8 mouse cellular contexts compared by ENCODE assay signal in genomic region chr5:23850345-23851159, GRCm38 (mm10). TPM values are rescaled to one million over a fixed set of nuclear protein-coding genes. Genes with fewer than 3 reads are reported as not detected.
DNase-seq lines count a peak whose midpoint lies in the region; ATAC-seq and TF ChIP-seq lines count a peak whose summit lies in the region.

No protein-coding gene starts in this region.

- H3K4me1 ChIP-seq in brown adipose tissue, adult 24 weeks (ENCODE audit: control insufficient read depth, insufficient read depth, insufficient read length, low read length): no peaks in the 10 kb centered on the region; the same call in 1 of the 2 replicates
- peaks cover 13% of the 10 kb centered on the region for H3K4me1 ChIP-seq in heart, embryonic 13.5 days
- no peaks in the 10 kb centered on the region for H3K4me1 ChIP-seq in kidney, postnatal 0 days (replicated peaks; ENCODE audit: insufficient read depth, low read length)
- no peaks in the 10 kb centered on the region for H3K4me1 ChIP-seq in liver, embryonic 11.5 days (replicated peaks; ENCODE audit: control insufficient read depth, insufficient read depth, low read length)

- peaks cover 36% of the 10 kb centered on the region for H3K36me3 ChIP-seq in heart, embryonic 13.5 days
- H3K36me3 ChIP-seq in kidney, postnatal 0 days (ENCODE audit: insufficient read depth, low read length): peaks cover 18% of the 10 kb centered on the region; the same call in 1 of the 2 replicates
- H3K36me3 ChIP-seq in liver, embryonic 11.5 days (ENCODE audit: control insufficient read depth, insufficient read depth, low read length): peaks cover 31% of the 10 kb centered on the region
- peaks cover 13% of the 10 kb centered on the region for H3K36me3 ChIP-seq in myocyte (ENCODE audit: control insufficient read depth, insufficient read depth)

- H3K79me2 ChIP-seq in myocyte (ENCODE audit: control insufficient read depth, insufficient read depth): peaks cover 16% of the 10 kb centered on the region

- H3K27ac ChIP-seq in brown adipose tissue, adult 24 weeks (replicated peaks; ENCODE audit: low read depth, low read length): peak overlapping the region; percentile 80
- H3K27ac ChIP-seq in heart, embryonic 13.5 days (replicated peaks): peak overlapping the region; percentile 82
- peak overlapping the region; percentile 69 for H3K27ac ChIP-seq in kidney, postnatal 0 days
- H3K27ac ChIP-seq in liver, embryonic 11.5 days (ENCODE audit: low read depth, low read length): peak overlapping the region; percentile 75

- peak overlapping the region; percentile 84 for H3K4me2 ChIP-seq in heart, embryonic 13.5 days
- peak overlapping the region; percentile 85 for H3K4me2 ChIP-seq in kidney, postnatal 0 days (ENCODE audit: low read length)
- peak overlapping the region; percentile 91 for H3K4me2 ChIP-seq in liver, embryonic 11.5 days
- peak overlapping the region; percentile 85 for H3K4me2 ChIP-seq in myocyte (ENCODE audit: low read depth)

- peak; percentile 75 for TF ChIP-seq POLR2A in myocyte (IDR thresholded peaks at IDR 0.05; ENCODE audit: insufficient read length, low read depth)

- peak; percentile 90 for DNase-seq in CD4-positive helper T cell, adult 2 months (ENCODE audit: low read depth, low spot score)
- DNase-seq in kidney, postnatal 0 days (ENCODE audit: low spot score): peak; percentile 89
- peak; percentile 92 for DNase-seq in liver, embryonic 11.5 days (ENCODE audit: low spot score)
- peak; percentile 94 to 99 for DNase-seq in spleen, postnatal 4 days (ENCODE audit: low spot score in 2 of 2)

- peak overlapping the region; percentile 97 for H3K4me3 ChIP-seq in brown adipose tissue, adult 24 weeks (ENCODE audit: insufficient read depth, low read depth, low read length)
- peak overlapping the region; percentile 92 for H3K4me3 ChIP-seq in heart, embryonic 13.5 days
- H3K4me3 ChIP-seq in kidney, postnatal 0 days (replicated peaks; ENCODE audit: low read depth, low read length): peak overlapping the region; percentile 73
- H3K4me3 ChIP-seq in liver, embryonic 11.5 days (ENCODE audit: low read depth, low read length): peak overlapping the region; percentile 95
- peak overlapping the region; percentile 69 for H3K4me3 ChIP-seq in myocyte

- H3K27me3 ChIP-seq in heart, embryonic 13.5 days (replicated peaks): no peaks in the 10 kb centered on the region
- H3K27me3 ChIP-seq in kidney, postnatal 0 days (ENCODE audit: insufficient read depth, low read length): no peaks in the 10 kb centered on the region
- H3K27me3 ChIP-seq in liver, embryonic 11.5 days (replicated peaks; ENCODE audit: control insufficient read depth, insufficient read depth, low read length): no peaks in the 10 kb centered on the region
- no peaks in the 10 kb centered on the region for H3K27me3 ChIP-seq in myocyte (ENCODE audit: control insufficient read depth, insufficient read depth, insufficient read length)

- peak; percentile 85 for TF ChIP-seq CTCF in kidney, postnatal 0 days (IDR thresholded peaks at IDR 0.05; ENCODE audit: low read depth)

- H3K9me3 ChIP-seq in heart, embryonic 13.5 days: no peaks in the 10 kb centered on the region
- H3K9me3 ChIP-seq in kidney, postnatal 0 days (replicated peaks; ENCODE audit: low read length): no peaks in the 10 kb centered on the region
- H3K9me3 ChIP-seq in liver, embryonic 11.5 days (ENCODE audit: control insufficient read depth, low read length): no peaks in the 10 kb centered on the region

- WGBS in heart, embryonic 13.5 days: under 1% methylated on average over 61 of the region's 61 CpGs
- WGBS in kidney, postnatal 0 days: under 1% methylated on average over 55 of the region's 61 CpGs
- under 1% methylated on average over 58 of the region's 61 CpGs for WGBS in liver, embryonic 11.5 days

- H3K9ac ChIP-seq in heart, embryonic 13.5 days: peak overlapping the region; percentile 94
- peak overlapping the region; percentile 75 for H3K9ac ChIP-seq in kidney, postnatal 0 days (ENCODE audit: low read depth, low read length)
- peak overlapping the region; percentile 97 for H3K9ac ChIP-seq in liver, embryonic 11.5 days (ENCODE audit: low read depth, low read length)

- ATAC-seq in erythroid progenitor cell, adult 5-6 weeks (replicated peaks; ENCODE audit: low FRiP score, poor library complexity, severe bottlenecking): peak; percentile 91
- ATAC-seq in heart, embryonic 13.5 days (ENCODE audit: extremely low read depth, insufficient number of reproducible peaks, low FRiP score, low TSS enrichment): peak; percentile 94
- peak; percentile 96 for ATAC-seq in kidney, postnatal 0 days (replicated peaks; ENCODE audit: low FRiP score, low read depth)
- peak; percentile 95 for ATAC-seq in liver, embryonic 11.5 days (replicated peaks; ENCODE audit: low FRiP score)

- peak overlapping the region; percentile 49 for H3ac ChIP-seq in myocyte (ENCODE audit: control insufficient read depth, insufficient read length)

TF ChIP-seq in myocyte, 11 proteins besides CTCF, POLR2A, EP300 and RAD21:
- TF ChIP-seq E2F4 (IDR thresholded peaks at IDR 0.05; ENCODE audit: insufficient read depth) (peak; percentile 54), REST (IDR thresholded peaks at IDR 0.05; ENCODE audit: insufficient read depth, insufficient read length) (no peak), SRF (IDR thresholded peaks at IDR 0.05; ENCODE audit: control insufficient read depth, insufficient read length, low read depth) (no peak), POLR2AphosphoS2 (IDR thresholded peaks at IDR 0.05; ENCODE audit: insufficient read length, low read depth) (peak; percentile 56), USF1 (IDR thresholded peaks at IDR 0.05; ENCODE audit: low read depth) (peak; percentile 31), TCF3 (IDR thresholded peaks at IDR 0.05; ENCODE audit: insufficient read length, low read depth) (no peak), MAX (IDR thresholded peaks at IDR 0.05; ENCODE audit: low read depth) (peak; percentile 82), MYOG (IDR thresholded peaks at IDR 0.05; ENCODE audit: control insufficient read depth in 1 of 3, insufficient read depth in 1 of 3, insufficient read length in 2 of 3, low read depth in 2 of 3) (no peak), CEBPB (IDR thresholded peaks at IDR 0.05; ENCODE audit: insufficient read depth, poor library complexity, severe bottlenecking) (no peak), TCF12 (IDR thresholded peaks at IDR 0.05; ENCODE audit: insufficient read depth, poor library complexity, severe bottlenecking) (no peak), MYOD1 (IDR thresholded peaks at IDR 0.05; ENCODE audit: control insufficient read depth in 1 of 3, insufficient read length in 2 of 3, low read depth in 2 of 3) (no peak)
TF ChIP-seq in myocyte: peak in this region for 4.

RNA-seq across cellular contexts. Expression of gene Tomm7, which starts 6.6 kb away (rescaled TPM):
- polyA plus RNA-seq in brown adipose tissue, adult 24 weeks (2012; ENCODE audit: insufficient read depth, insufficient read length, missing spikeins): 213 and 234 TPM in 2 replicates
- total RNA-seq in erythroid progenitor cell, adult 5-6 weeks (2015; ENCODE audit: low replicate concordance): 18.4 and 40.7 TPM in 2 replicates
- 34.3 and 54.9 TPM in 2 replicates for total RNA-seq in erythroid progenitor cell, adult 5-6 weeks (2017; ENCODE audit: low replicate concordance)
- polyA plus RNA-seq in heart, embryonic 13.5 days (2015; fragmentation: Nextera tagmentation; extraction: Ambion mirVana): 92.0 and 100 TPM in 2 replicates
- 121 and 137 TPM in 2 replicates for polyA plus RNA-seq in kidney, postnatal 0 days (2015; fragmentation: Nextera tagmentation; extraction: Ambion mirVana)
- 137 and 149 TPM in 2 replicates for polyA plus RNA-seq in liver, embryonic 11.5 days (2014; fragmentation: Nextera tagmentation; extraction: Ambion mirVana)
- 111 TPM for polyA plus RNA-seq in myocyte (2012; fragmentation: generic; extraction: Trizol)

Comparison
In these comparisons a context has a peak if more than half of its experiments do, and no peak if none do; other contexts are left out.
1. Peak in every context shown above with its lines: DNase-seq, ATAC-seq, H3K4me3 ChIP-seq and H3K27ac ChIP-seq.